Mouse (Mus musculus) forebrain, embryonic 11.5 days (tissue): ENCODE measurements around the gene Ptcd2. TPM values are rescaled to one million over a fixed set of nuclear protein-coding genes. Genes with fewer than 3 reads are reported as not detected.

Experiments used
- ATAC-seq: fragments of 200-750 bp; cut with Nextera tagmentation; replicated peaks from 2 replicates; pipeline ENCODE4 v1.8.0; 2017; ENCODE audit warnings: moderate TSS enrichment; ENCODE audit not compliant: low FRiP score
- DNase-seq: peaks from one replicate; pipeline ENCODE4 v3.0.0-alpha.2; 2017; ENCODE audit warnings: low spot score
- H3K27ac ChIP-seq: fragments of 300-500 bp; sonication (generic); 2 replicates; pipeline ENCODE4 v1.5.1; 2014; ENCODE audit warnings: low read depth, low read length
- H3K27me3 ChIP-seq: fragments of 300-500 bp; sonication (generic); 2 replicates; pipeline ENCODE4 v1.6.1; 2014; ENCODE audit warnings: mild to moderate bottlenecking, low read length, mixed read lengths; ENCODE audit not compliant: control insufficient read depth, insufficient read depth
- H3K36me3 ChIP-seq: fragments of 300-500 bp; sonication (generic); 2 replicates; pipeline ENCODE4 v1.6.1; 2014; ENCODE audit warnings: mild to moderate bottlenecking, low read length, moderate library complexity, mixed read lengths; ENCODE audit not compliant: control insufficient read depth, insufficient read depth
- H3K4me1 ChIP-seq: fragments of 300-500 bp; sonication (generic); replicated peaks from 2 replicates; pipeline ENCODE4 v1.6.1; 2014; ENCODE audit warnings: low read length, mixed read lengths; ENCODE audit not compliant: control insufficient read depth, insufficient read depth
- H3K4me2 ChIP-seq: fragments of 300-500 bp; sonication (generic); 2 replicates; pipeline ENCODE4 v1.6.1; 2014; ENCODE audit warnings: low read depth, mild to moderate bottlenecking, low read length, moderate library complexity, mixed read lengths; ENCODE audit not compliant: severe bottlenecking
- H3K4me3 ChIP-seq: fragments of 300-500 bp; sonication (generic); 2 replicates; pipeline ENCODE4 v1.5.1; 2014; ENCODE audit warnings: low read depth, low read length
- H3K9ac ChIP-seq: fragments of 300-500 bp; sonication (generic); 2 replicates; pipeline ENCODE4 v1.6.1; 2014; ENCODE audit warnings: low read length
- H3K9me3 ChIP-seq: fragments of 300-500 bp; sonication (generic); 2 replicates; pipeline ENCODE4 v1.6.1; 2016; ENCODE audit warnings: low read length, mixed read lengths; ENCODE audit not compliant: control insufficient read depth
- WGBS: fragments of 180-500 bp; shearing (Covaris S2); extraction: QIAGEN DNeasy Blood & Tissue Kit; methylation state at CpG from one replicate; pipeline ENCODE4 v1.1.7; 2014; 5-methylcytosine and 5-hydroxymethylcytosine counted together
- polyA plus RNA-seq: library from polyadenylated mRNA; unstranded; fragments of >200 nt; fragmentation: Nextera tagmentation; extraction: Ambion mirVana; gene quantifications from 2 replicates; pipeline ENCODE4 v1.2.1, GENCODE M21; 2014

Ptcd2 gene
- 49.0 and 54.2 TPM in 2 replicates for polyA plus RNA-seq

DNA sequence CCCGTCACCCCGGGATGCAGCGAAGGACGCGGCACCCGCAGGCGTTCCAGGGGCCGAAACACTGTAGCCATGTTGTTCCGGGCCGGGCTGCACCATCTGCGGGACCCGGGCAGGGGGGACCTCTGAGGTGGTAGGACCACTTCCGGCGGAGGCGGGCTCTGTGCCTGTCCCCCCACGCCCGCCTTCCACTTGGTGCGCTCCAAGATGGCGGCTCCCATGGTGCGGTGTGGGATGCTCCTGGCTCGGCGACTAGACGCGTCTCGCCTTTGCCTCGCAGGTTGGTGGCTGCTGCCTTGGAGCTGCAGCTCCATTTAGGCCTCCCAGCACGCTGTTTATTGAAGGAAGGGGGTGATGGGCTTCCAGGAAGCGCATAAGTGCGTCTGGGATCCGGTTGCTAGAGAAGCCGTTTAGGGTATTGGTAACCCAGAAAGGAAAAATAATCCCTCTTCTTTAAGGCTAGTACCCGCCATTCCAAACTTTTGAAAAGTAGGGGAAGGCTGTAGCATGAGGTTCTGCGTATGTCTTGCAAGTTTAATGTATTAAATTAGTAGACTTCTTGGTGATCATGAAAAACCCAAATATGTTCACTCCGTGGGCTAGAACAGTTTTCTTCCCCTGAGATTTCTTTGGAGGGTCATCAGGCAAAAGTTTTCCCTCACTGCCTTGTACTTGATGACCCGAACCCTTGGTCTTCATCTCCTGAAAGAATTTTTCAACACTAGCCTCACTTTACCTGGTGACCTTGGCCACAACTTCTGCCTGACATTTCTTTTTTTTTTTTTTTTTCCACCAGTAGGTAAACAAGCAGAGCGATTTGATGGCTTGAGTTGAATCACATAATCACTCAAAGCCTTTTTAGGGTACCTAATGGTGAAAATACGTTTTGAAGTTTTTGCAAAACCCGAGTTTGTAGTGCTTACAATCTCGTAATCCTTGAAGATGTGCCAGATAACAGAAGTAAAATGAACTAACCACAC lies at the start of gene Ptcd2, which contains the start of gene Mrps27:
Ptcd2 (minus strand) TSS at position 107 of the 977 bp plus-strand sequence.
Mrps27 (plus strand) TSS at position 188 of the 977 bp plus-strand sequence.
- Histone ChIP-seq H3K4me3 (peak within 1 kb of the TSS; percentile 79), H3K36me3 (no peaks in the 10 kb centered on the region; the same call in 1 of the 2 replicates), H3K27ac (peak within 1 kb of the TSS; percentile 72), H3K9ac (peak within 1 kb of the TSS; percentile 91), H3K4me1 (peaks cover 2% of the 10 kb centered on the region; the same call in 1 of the 2 replicates), H3K4me2 (peak within 1 kb of the TSS; percentile 75), H3K27me3 (no peaks in the 10 kb centered on the region), H3K9me3 (no peaks in the 10 kb centered on the region)
- WGBS: 4% methylated on average over 39 of the region's 39 CpGs
- ATAC-seq (peak; percentile 99), DNase-seq (peak; percentile 99)

- H3K9me3 ChIP-seq: no peaks in the 10 kb centered on the region
- peaks cover 8% of the 10 kb centered on the region; the same call in 1 of the 2 replicates for H3K4me1 ChIP-seq
- WGBS: 90% methylated on average over 3 of the region's 3 CpGs
- H3K4me3 ChIP-seq: no peak overlapping the region
- H3K4me2 ChIP-seq: no peak overlapping the region
- H3K36me3 ChIP-seq: no peaks in the 10 kb centered on the region
- DNase-seq (no peak), ATAC-seq (no peak)
- H3K27me3 ChIP-seq: no peaks in the 10 kb centered on the region
- no peak overlapping the region for H3K27ac ChIP-seq
- no peak overlapping the region for H3K9ac ChIP-seq
These were observed 48.6 kb upstream of the Ptcd2 start for GRCm38 (mm10) chr13:99393128-99393527.

GRCm38 (mm10) chr13:99391417-99391816 lies 46.9 kb upstream of the Ptcd2 start:
- WGBS: 77% methylated on average over 3 of the region's 3 CpGs
- no peaks in the 10 kb centered on the region for H3K27me3 ChIP-seq
- H3K4me1 ChIP-seq: peaks cover 3% of the 10 kb centered on the region; the same call in 1 of the 2 replicates
- DNase-seq (no peak), ATAC-seq (no peak)
- no peaks in the 10 kb centered on the region for H3K36me3 ChIP-seq
- no peaks in the 10 kb centered on the region for H3K9me3 ChIP-seq
- H3K4me3 ChIP-seq: no peak overlapping the region
- no peak overlapping the region for H3K4me2 ChIP-seq
- H3K27ac ChIP-seq: no peak overlapping the region
- no peak overlapping the region for H3K9ac ChIP-seq

GRCm38 (mm10) chr13:99387901-99388811 lies 43.7 kb upstream of the Ptcd2 start:
- no peaks in the 10 kb centered on the region for H3K9me3 ChIP-seq
- H3K27ac ChIP-seq: no peak overlapping the region
- no peak overlapping the region for H3K4me3 ChIP-seq
- no peak for ATAC-seq
- no peaks in the 10 kb centered on the region for H3K36me3 ChIP-seq
- no peak overlapping the region for H3K4me2 ChIP-seq
- no peaks in the 10 kb centered on the region for H3K27me3 ChIP-seq
- WGBS: 76% methylated on average over 7 of the region's 7 CpGs
- DNase-seq: no peak
- no peak overlapping the region for H3K9ac ChIP-seq
- H3K4me1 ChIP-seq: no peaks in the 10 kb centered on the region; the same call in 1 of the 2 replicates

- Histone ChIP-seq H3K9ac (no peak overlapping the region), H3K9me3 (no peaks in the 10 kb centered on the region), H3K27me3 (no peaks in the 10 kb centered on the region), H3K36me3 (no peaks in the 10 kb centered on the region), H3K27ac (no peak overlapping the region), H3K4me3 (no peak overlapping the region), H3K4me1 (no peaks in the 10 kb centered on the region; the same call in 1 of the 2 replicates), H3K4me2 (no peak overlapping the region)
- DNase-seq (no peak), ATAC-seq (no peak)
- WGBS: 93% methylated on average over 7 of the region's 7 CpGs
These were observed 41.8 kb upstream of the Ptcd2 start for GRCm38 (mm10) chr13:99386341-99386740.

DNA sequence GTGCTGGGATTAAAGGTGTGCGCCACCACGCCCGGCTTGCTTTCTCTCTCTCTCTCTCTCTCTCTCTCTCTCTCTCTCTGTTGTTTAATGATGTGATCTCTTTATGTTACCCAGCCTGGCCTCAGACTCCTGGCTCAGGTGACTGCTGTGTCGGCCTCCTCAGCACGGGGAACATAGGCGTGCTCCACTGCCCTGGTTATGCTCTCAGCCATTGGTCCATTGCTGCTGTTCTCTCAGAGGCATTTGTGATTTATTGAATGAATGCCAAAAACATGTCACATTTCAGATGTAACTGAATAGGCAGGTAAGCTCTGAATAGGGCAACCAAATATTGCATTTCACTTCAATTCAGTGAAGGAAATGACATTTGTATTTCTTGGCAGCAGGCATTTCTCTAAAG lies 41.4 kb upstream of the Ptcd2 start:
- Histone ChIP-seq H3K4me3 (no peak overlapping the region), H3K4me2 (no peak overlapping the region), H3K4me1 (no peaks in the 10 kb centered on the region), H3K9me3 (no peaks in the 10 kb centered on the region), H3K27me3 (no peaks in the 10 kb centered on the region), H3K36me3 (no peaks in the 10 kb centered on the region), H3K9ac (no peak overlapping the region), H3K27ac (no peak overlapping the region)
- DNase-seq: no peak
- 94% methylated on average over 6 of the region's 6 CpGs for WGBS
- ATAC-seq: no peak

DNA sequence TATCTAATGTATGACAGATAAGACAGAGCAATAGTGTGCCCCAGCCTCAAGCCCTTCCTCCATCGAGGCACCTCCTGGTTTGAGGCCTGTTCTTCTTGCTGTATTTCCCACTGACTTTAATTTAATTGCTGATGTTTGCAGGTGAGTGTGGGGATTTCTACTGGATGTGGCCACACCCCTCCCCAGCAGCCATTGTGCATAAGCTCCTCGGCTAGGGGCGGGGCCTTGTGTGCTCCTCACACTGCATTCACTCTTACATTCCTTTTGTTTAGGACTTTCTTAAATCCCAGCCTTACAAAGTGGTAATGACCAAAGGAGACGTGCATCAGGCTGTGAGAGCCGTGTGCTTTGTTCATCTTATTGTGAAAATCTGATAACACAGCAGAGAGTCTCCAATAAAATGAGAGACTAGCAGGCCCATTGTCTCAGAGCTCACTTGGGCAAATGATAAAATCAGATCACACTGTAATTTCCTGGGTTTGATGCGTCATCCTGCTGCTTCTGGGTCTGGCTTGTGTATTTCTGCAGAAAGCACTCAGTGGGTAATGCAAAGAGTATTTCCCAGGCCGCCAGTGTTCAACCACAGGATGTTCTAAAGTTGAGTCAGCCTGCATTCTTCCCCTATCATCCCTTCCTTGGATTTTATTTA lies 40.2 kb upstream of the Ptcd2 start:
- H3K27ac ChIP-seq: no peak overlapping the region

DNA sequence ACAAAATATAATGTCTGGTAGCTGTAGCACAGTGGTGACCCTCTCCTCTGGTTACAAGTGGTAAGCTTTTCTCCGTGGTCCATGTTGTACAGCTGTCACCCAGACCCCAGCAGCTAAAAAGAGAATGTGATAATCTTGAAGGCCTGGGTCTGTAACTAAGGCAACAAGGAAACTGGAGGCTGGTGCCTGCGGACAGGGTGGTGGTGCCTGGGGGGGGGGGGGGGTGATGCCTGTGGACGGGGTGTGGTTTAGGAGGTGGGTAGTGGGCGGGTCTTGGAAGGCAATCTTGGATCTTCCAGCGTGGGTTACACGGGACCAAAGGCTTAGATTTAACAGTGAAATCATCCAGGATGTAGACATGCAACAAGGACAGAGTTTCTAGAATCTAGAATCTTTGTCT lies 37.9 kb upstream of the Ptcd2 start:
- no peak overlapping the region for H3K9ac ChIP-seq
- H3K36me3 ChIP-seq: no peaks in the 10 kb centered on the region
- DNase-seq (no peak), ATAC-seq (no peak)
- 64% methylated on average over 6 of the region's 6 CpGs for WGBS
- H3K27me3 ChIP-seq: no peaks in the 10 kb centered on the region
- H3K4me1 ChIP-seq: no peaks in the 10 kb centered on the region
- H3K4me3 ChIP-seq: no peak overlapping the region
- no peak overlapping the region for H3K4me2 ChIP-seq
- no peak overlapping the region for H3K27ac ChIP-seq
- no peaks in the 10 kb centered on the region for H3K9me3 ChIP-seq

More for the DNA sequence above, 40.2 kb upstream of the Ptcd2 start:
- Histone ChIP-seq H3K9me3 (no peaks in the 10 kb centered on the region), H3K36me3 (no peaks in the 10 kb centered on the region), H3K4me1 (no peaks in the 10 kb centered on the region), H3K4me2 (no peak overlapping the region), H3K4me3 (no peak overlapping the region), H3K9ac (no peak overlapping the region), H3K27me3 (no peaks in the 10 kb centered on the region)
- DNase-seq (no peak), ATAC-seq (no peak)
- WGBS: 39% methylated on average over 7 of the region's 7 CpGs
